Comparison of ENCODE assay signal across 8 mouse cellular contexts in the genomic region with DNA sequence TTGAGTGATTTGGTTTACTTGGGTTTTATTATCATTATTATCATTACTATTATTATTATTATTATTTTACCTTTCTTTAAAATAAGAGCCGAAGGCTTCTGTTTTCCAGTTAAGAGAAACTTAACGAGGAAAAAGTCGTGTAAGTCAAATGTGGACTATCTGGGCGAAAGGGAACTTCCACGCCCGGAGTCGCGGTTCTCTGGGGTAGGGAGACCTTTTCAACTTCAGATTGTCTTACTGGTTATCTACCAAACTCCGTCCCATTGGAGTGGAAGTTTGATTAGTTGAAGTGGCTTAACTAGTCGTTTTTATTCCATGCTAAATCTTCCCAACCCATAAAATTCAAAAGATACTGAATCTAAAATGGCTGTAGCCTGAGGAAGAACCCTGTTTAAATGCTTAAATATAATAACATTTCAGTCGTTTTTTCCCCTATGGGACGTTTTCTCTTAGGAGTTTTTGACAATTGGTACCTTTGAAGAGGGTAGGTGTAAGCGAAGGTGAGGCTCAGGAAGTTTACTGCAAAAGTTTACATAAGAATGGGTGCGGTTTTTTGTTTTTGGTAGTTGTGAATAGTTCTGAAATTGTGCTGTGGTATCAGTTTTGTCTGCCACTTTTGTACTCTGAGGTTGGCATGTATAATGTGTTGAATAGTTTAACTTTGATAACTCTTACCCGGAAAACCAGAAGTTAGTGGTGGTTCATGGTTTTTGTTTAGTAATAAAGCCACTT. TPM values are rescaled to one million over a fixed set of nuclear protein-coding genes. Genes with fewer than 3 reads are reported as not detected.
A peak's percentile ranks its signal among the peaks of the same experiment; 100 is the strongest.
DNase-seq lines count a peak whose midpoint lies in the region; ATAC-seq and TF ChIP-seq lines count a peak whose summit lies in the region.

No protein-coding gene starts in this region.

- H3K4me2 ChIP-seq in hindbrain, embryonic 13.5 days: peak overlapping the region; percentile 83
- H3K4me2 ChIP-seq in midbrain, embryonic 11.5 days: peak overlapping the region; percentile 54

- intact Hi-C loops in gastrocnemius, postnatal 14 days (cut with DNase I; ENCODE audit: low total_unique reads): no loop called here

- no peaks in the 10 kb centered on the region for H3K27me3 ChIP-seq in hindbrain, embryonic 13.5 days
- no peaks in the 10 kb centered on the region for H3K27me3 ChIP-seq in midbrain, embryonic 11.5 days (ENCODE audit: control insufficient read depth, insufficient read depth, low read length)

- no peak for ATAC-seq in hindbrain, embryonic 13.5 days (ENCODE audit: low FRiP score)
- ATAC-seq in midbrain, embryonic 11.5 days (ENCODE audit: low FRiP score): no peak

- peak overlapping the region; percentile 97 for H3K27ac ChIP-seq in layer of hippocampus, adult 2 months
- H3K27ac ChIP-seq in brown adipose tissue, adult 24 weeks (replicated peaks; ENCODE audit: low read depth, low read length): peak overlapping the region; percentile 52; the same call in 1 of the 2 replicates
- peak overlapping the region; percentile 91; the same call in 1 of the 2 replicates for H3K27ac ChIP-seq in hindbrain, embryonic 13.5 days
- 0 out of 2 replicates have a peak overlapping the region, but pooled peaks have one; percentile 37 for H3K27ac ChIP-seq in midbrain, embryonic 11.5 days (ENCODE audit: low read depth, low read length)

- H3K4me1 ChIP-seq in brown adipose tissue, adult 24 weeks (ENCODE audit: control insufficient read depth, insufficient read depth, insufficient read length, low read length): peaks cover 4% of the 10 kb centered on the region; the same call in 1 of the 2 replicates
- H3K4me1 ChIP-seq in hindbrain, embryonic 13.5 days (replicated peaks): peaks cover 29% of the 10 kb centered on the region
- H3K4me1 ChIP-seq in midbrain, embryonic 11.5 days (ENCODE audit: control insufficient read depth, insufficient read depth, low read length): peaks cover 2% of the 10 kb centered on the region; the same call in 1 of the 2 replicates

- peak overlapping the region; percentile 79 for H3K4me3 ChIP-seq in layer of hippocampus, adult 2 months
- peak overlapping the region; percentile 98 for H3K4me3 ChIP-seq in brown adipose tissue, adult 24 weeks (ENCODE audit: insufficient read depth, low read depth, low read length)
- peak overlapping the region; percentile 87 for H3K4me3 ChIP-seq in hindbrain, embryonic 13.5 days
- peak overlapping the region; percentile 60 for H3K4me3 ChIP-seq in midbrain, embryonic 11.5 days (ENCODE audit: low read depth, low read length)

- no peaks in the 10 kb centered on the region for H3K9me3 ChIP-seq in hindbrain, embryonic 13.5 days
- H3K9me3 ChIP-seq in midbrain, embryonic 11.5 days (ENCODE audit: control insufficient read depth, low read length): no peaks in the 10 kb centered on the region

- no peak for TF ChIP-seq CTCF in layer of hippocampus, adult 2 months (conservative IDR thresholded peaks at IDR 0.05)

- DNase-seq in layer of hippocampus, adult 2 months (ENCODE audit: low spot score in 2 of 2): no peak
- DNase-seq in layer of hippocampus, postnatal 10 days (ENCODE audit: low spot score in 2 of 2): no peak
- no peak for DNase-seq in midbrain, embryonic 11.5 days (ENCODE audit: low spot score, missing footprints)
- DNase-seq in urinary bladder, adult 2 months (ENCODE audit: low spot score): no peak
- no peak for DNase-seq in gastrocnemius, postnatal 14 days
- no peak for DNase-seq in cerebellum, adult 18-20 months

- peaks cover 2% of the 10 kb centered on the region; the same call in 1 of the 2 replicates for H3K36me3 ChIP-seq in hindbrain, embryonic 13.5 days
- no peaks in the 10 kb centered on the region; the same call in 1 of the 2 replicates for H3K36me3 ChIP-seq in midbrain, embryonic 11.5 days (ENCODE audit: control insufficient read depth, insufficient read depth, low read length)

- 5% methylated on average over 15 of the region's 15 CpGs for WGBS in hindbrain, embryonic 13.5 days
- 6% methylated on average over 15 of the region's 15 CpGs for WGBS in midbrain, embryonic 11.5 days

- peak overlapping the region; percentile 83 for H3K9ac ChIP-seq in hindbrain, embryonic 13.5 days
- H3K9ac ChIP-seq in midbrain, embryonic 11.5 days (ENCODE audit: low read length): peak overlapping the region; percentile 71

RNA-seq across cellular contexts. Expression of a gene that starts 0.9 kb away (rescaled TPM):
- total RNA-seq in layer of hippocampus, adult 2 months (2021): 10 to 100 TPM; 38.2 to 45.0 TPM
- 10 to 100 TPM; 28.7 to 33.2 TPM for total RNA-seq in layer of hippocampus, postnatal 10 days (2021)
- 47.5 and 53.5 TPM in 2 replicates for polyA plus RNA-seq in brown adipose tissue, adult 24 weeks (2012; ENCODE audit: insufficient read depth, insufficient read length, missing spikeins)
- 18.1 and 18.5 TPM in 2 replicates for polyA plus RNA-seq in hindbrain, embryonic 13.5 days (2015; fragmentation: Nextera tagmentation; extraction: Ambion mirVana)
- 37.1 and 42.4 TPM in 2 replicates for polyA plus RNA-seq in midbrain, embryonic 11.5 days (2014; fragmentation: Nextera tagmentation; extraction: Ambion mirVana)
- polyA plus RNA-seq in urinary bladder, adult 2 months (2012; rRNA removed): 54.1 and 56.4 TPM in 2 replicates
- 10 to 100 TPM; 26.3 to 30.8 TPM for total RNA-seq in gastrocnemius, postnatal 14 days (2021)

RNA-seq across cellular contexts. Expression of a gene that starts 2.6 kb away (rescaled TPM):
- total RNA-seq in layer of hippocampus, adult 2 months (2021): 10 to 100 TPM; 11.4 to 13.3 TPM
- total RNA-seq in layer of hippocampus, postnatal 10 days (2021): 10 to 100 TPM; 12.5 to 13.3 TPM
- polyA plus RNA-seq in brown adipose tissue, adult 24 weeks (2012; ENCODE audit: insufficient read depth, insufficient read length, missing spikeins): 51.5 and 53.6 TPM in 2 replicates
- polyA plus RNA-seq in hindbrain, embryonic 13.5 days (2015; fragmentation: Nextera tagmentation; extraction: Ambion mirVana): 25.0 and 27.5 TPM in 2 replicates
- 38.1 and 40.9 TPM in 2 replicates for polyA plus RNA-seq in midbrain, embryonic 11.5 days (2014; fragmentation: Nextera tagmentation; extraction: Ambion mirVana)
- 9.0 and 10.6 TPM in 2 replicates for polyA plus RNA-seq in urinary bladder, adult 2 months (2012; rRNA removed)
- 10 to 100 TPM; 16.7 to 17.5 TPM for total RNA-seq in gastrocnemius, postnatal 14 days (2021)

RNA-seq across cellular contexts. Expression of a gene that starts 38.1 kb away (rescaled TPM):
- 1 to 10 TPM; 5.7 to 7.4 TPM for total RNA-seq in layer of hippocampus, adult 2 months (2021)
- 1 to 10 TPM; 3.0 to 3.3 TPM for total RNA-seq in layer of hippocampus, postnatal 10 days (2021)
- polyA plus RNA-seq in brown adipose tissue, adult 24 weeks (2012; ENCODE audit: insufficient read depth, insufficient read length, missing spikeins): 2.7 and 4.5 TPM in 2 replicates
- 4.8 and 5.4 TPM in 2 replicates for polyA plus RNA-seq in hindbrain, embryonic 13.5 days (2015; fragmentation: Nextera tagmentation; extraction: Ambion mirVana)
- polyA plus RNA-seq in midbrain, embryonic 11.5 days (2014; fragmentation: Nextera tagmentation; extraction: Ambion mirVana): 1.7 and 2.6 TPM in 2 replicates
- polyA plus RNA-seq in urinary bladder, adult 2 months (2012; rRNA removed): 17.2 and 22.3 TPM in 2 replicates
- total RNA-seq in gastrocnemius, postnatal 14 days (2021): 1 to 10 TPM; 1.5 to 1.8 TPM

RNA-seq across cellular contexts. Expression of a gene that starts 51.0 kb away (rescaled TPM):
- total RNA-seq in layer of hippocampus, adult 2 months (2021): 10 to 100 TPM; 17.5 to 20.1 TPM
- 10 to 100 TPM; 20.2 to 20.8 TPM for total RNA-seq in layer of hippocampus, postnatal 10 days (2021)
- polyA plus RNA-seq in brown adipose tissue, adult 24 weeks (2012; ENCODE audit: insufficient read depth, insufficient read length, missing spikeins): 7.8 and 8.1 TPM in 2 replicates
- 12.3 and 14.0 TPM in 2 replicates for polyA plus RNA-seq in hindbrain, embryonic 13.5 days (2015; fragmentation: Nextera tagmentation; extraction: Ambion mirVana)
- polyA plus RNA-seq in midbrain, embryonic 11.5 days (2014; fragmentation: Nextera tagmentation; extraction: Ambion mirVana): 4.6 and 5.4 TPM in 2 replicates
- polyA plus RNA-seq in urinary bladder, adult 2 months (2012; rRNA removed): 6.9 and 7.1 TPM in 2 replicates
- total RNA-seq in gastrocnemius, postnatal 14 days (2021): 10 to 100 TPM; 12.0 to 14.1 TPM

Comparison
In these comparisons a context has a peak if more than half of its experiments do, and no peak if none do; other contexts are left out.
1. H3K27ac ChIP-seq: peak in every context shown above with its lines; median percentile 97 in layer of hippocampus, adult 2 months; 91 in hindbrain, embryonic 13.5 days; 52 in brown adipose tissue, adult 24 weeks; 37 in midbrain, embryonic 11.5 days.